Mouse (Mus musculus): Measurements from ENCODE around the gene Ankrd24.
A peak's percentile ranks its signal among the peaks of the same experiment; 100 is the strongest.

- no peak for TF ChIP-seq CTCF (IDR thresholded peaks at IDR 0.05; ENCODE audit: insufficient read depth, low read depth, low read length)
- TF ChIP-seq POLR2A (IDR thresholded peaks at IDR 0.05; ENCODE audit: insufficient read depth, low read depth, low read length), result peak; percentile 43; the same call in 1 of the 2 replicates
Measured at GRCm38 (mm10) chr10:81605974-81606751, 22.2 kb upstream of the Ankrd24 start, which contains the start of gene BC025920.
